Mouse (Mus musculus): Measurements from ENCODE around the gene Gm5965. TPM values are rescaled to one million over a fixed set of nuclear protein-coding genes. Genes with fewer than 3 reads are reported as not detected.

Gm5965 gene
- polyA plus RNA-seq, 1 experiment from 2014 or later, result not detected

DNA sequence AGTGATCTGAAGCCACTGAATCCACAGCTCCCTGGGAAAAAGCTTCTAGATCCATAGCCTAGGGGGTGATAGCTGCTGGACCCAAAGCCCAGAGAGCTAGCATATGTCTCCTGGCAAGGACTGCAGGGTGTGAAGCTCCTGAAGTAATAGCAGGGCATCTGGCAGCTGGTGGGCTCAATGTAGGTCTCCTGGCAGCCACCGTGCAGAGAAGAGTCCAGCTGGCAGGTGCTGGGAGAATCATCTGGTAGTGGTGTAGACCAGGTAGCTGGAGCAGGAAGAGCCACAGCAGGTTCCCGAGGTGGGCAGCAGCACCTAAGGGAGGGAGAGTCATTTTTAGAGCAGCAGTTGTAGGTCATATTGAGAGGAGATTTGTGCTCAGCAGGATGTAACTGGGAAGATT lies 34.1 kb downstream of the Gm5965 start, which contains the start of gene Gm20741:
Gene Gm20741 (minus strand): TSS at position 394 of the 400 bp plus-strand sequence.
- Histone ChIP-seq H3K27me3 (ENCODE audit: control insufficient read depth, insufficient read depth, low read depth, low read length) (no peaks in the 10 kb centered on the region), H3K4me2 (ENCODE audit: low read depth, low read length) (no peak within 1 kb of the TSS), H3K27ac (ENCODE audit: low read length) (no peak within 1 kb of the TSS), H3K36me3 (ENCODE audit: control insufficient read depth, insufficient read depth, low read length) (no peaks in the 10 kb centered on the region), H3K9ac (ENCODE audit: low read length) (no peak within 1 kb of the TSS), H3K4me1 (replicated peaks; ENCODE audit: control insufficient read depth, insufficient read depth, low read length) (no peaks in the 10 kb centered on the region), H3K9me3 (ENCODE audit: control insufficient read depth, low read length) (no peaks in the 10 kb centered on the region), H3K4me3 (ENCODE audit: low read length) (no peak within 1 kb of the TSS)
- ATAC-seq (ENCODE audit: low read depth), result no peak
- 72% methylated on average over 2 of the region's 2 CpGs for WGBS

DNA sequence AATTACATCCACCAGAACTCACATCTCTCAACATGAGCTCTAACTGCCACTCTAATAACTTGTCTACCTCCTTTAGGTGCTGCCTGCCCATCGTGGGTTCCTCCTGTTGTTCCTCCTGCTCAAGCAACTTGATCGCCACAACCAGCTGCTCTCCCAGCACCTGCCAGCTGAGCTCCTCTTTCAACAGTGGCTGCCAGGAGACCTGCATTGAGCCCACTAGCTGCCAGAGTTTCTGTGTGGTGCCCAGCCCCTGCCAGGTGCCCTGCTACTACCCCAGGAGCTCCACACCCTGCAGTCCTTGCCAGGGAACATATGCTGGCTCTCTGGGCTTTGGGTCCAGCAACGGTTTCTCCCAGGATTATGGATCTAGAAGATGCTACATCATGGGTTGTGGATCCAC lies 42.4 kb downstream of the Gm5965 start, which contains the start of gene Krtap15:
Gene Krtap15 (plus strand): TSS at position 150 of the 400 bp plus-strand sequence.
- Histone ChIP-seq H3K27me3 (ENCODE audit: control insufficient read depth, insufficient read depth, low read depth, low read length) (no peaks in the 10 kb centered on the region), H3K36me3 (ENCODE audit: control insufficient read depth, insufficient read depth, low read length) (no peaks in the 10 kb centered on the region), H3K9me3 (ENCODE audit: control insufficient read depth, low read length) (no peaks in the 10 kb centered on the region), H3K4me2 (ENCODE audit: low read depth, low read length) (no peak within 1 kb of the TSS), H3K4me3 (ENCODE audit: low read length) (no peak within 1 kb of the TSS), H3K27ac (ENCODE audit: low read length) (no peak within 1 kb of the TSS), H3K4me1 (replicated peaks; ENCODE audit: control insufficient read depth, insufficient read depth, low read length) (no peaks in the 10 kb centered on the region), H3K9ac (ENCODE audit: low read length) (no peak within 1 kb of the TSS)
- 65% methylated on average over 3 of the region's 3 CpGs for WGBS
- ATAC-seq (ENCODE audit: low read depth), result no peak

DNA sequence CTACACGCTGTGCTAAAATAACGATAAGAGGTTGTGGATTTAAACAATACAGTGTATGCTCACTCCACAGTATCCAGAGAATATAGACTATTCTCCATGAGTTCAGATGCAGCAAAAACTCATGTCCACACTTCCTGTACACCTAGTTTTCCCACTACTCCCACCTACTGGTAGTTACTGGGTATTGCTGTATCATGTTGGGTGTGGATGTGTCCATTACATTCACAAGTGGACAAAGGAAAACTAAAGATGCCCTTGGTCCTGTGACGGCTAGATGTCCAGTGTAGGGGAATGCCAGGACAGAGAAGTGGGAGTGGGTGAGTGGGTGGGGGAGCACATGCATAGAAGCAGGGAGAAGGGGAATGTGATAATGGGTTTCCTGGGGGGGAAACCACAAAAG lies 46.0 kb downstream of the Gm5965 start:
- WGBS, result 81% methylated on average over 3 of the region's 3 CpGs

GRCm38 (mm10) chr16:88826095-88826652 lies 48.5 kb downstream of the Gm5965 start, which contains the start of gene Krtap14:
Krtap14 (minus strand) TSS chr16:88826145.
- H3K9ac ChIP-seq (ENCODE audit: low read length), result no peak within 1 kb of the TSS
- WGBS, result 86% methylated on average over 9 of the region's 9 CpGs
- no peaks in the 10 kb centered on the region for H3K9me3 ChIP-seq (ENCODE audit: control insufficient read depth, low read length)
- H3K4me3 ChIP-seq (ENCODE audit: low read length), result no peak within 1 kb of the TSS
- no peak for ATAC-seq (ENCODE audit: low read depth)
- no peaks in the 10 kb centered on the region for H3K4me1 ChIP-seq (replicated peaks; ENCODE audit: control insufficient read depth, insufficient read depth, low read length)
- no peak within 1 kb of the TSS for H3K4me2 ChIP-seq (ENCODE audit: low read depth, low read length)
- H3K27ac ChIP-seq (ENCODE audit: low read length), result no peak within 1 kb of the TSS
- H3K36me3 ChIP-seq (ENCODE audit: control insufficient read depth, insufficient read depth, low read length), result no peaks in the 10 kb centered on the region
- H3K27me3 ChIP-seq (ENCODE audit: control insufficient read depth, insufficient read depth, low read depth, low read length), result no peaks in the 10 kb centered on the region

More for the DNA sequence above, 46.0 kb downstream of the Gm5965 start:
- no peaks in the 10 kb centered on the region for H3K9me3 ChIP-seq (ENCODE audit: control insufficient read depth, low read length)
- ATAC-seq (ENCODE audit: low read depth), result no peak
- H3K36me3 ChIP-seq (ENCODE audit: control insufficient read depth, insufficient read depth, low read length), result no peaks in the 10 kb centered on the region
- no peaks in the 10 kb centered on the region for H3K27me3 ChIP-seq (ENCODE audit: control insufficient read depth, insufficient read depth, low read depth, low read length)
- no peak overlapping the region for H3K27ac ChIP-seq (ENCODE audit: low read length)
- H3K4me2 ChIP-seq (ENCODE audit: low read depth, low read length), result no peak overlapping the region
- no peak overlapping the region for H3K4me3 ChIP-seq (ENCODE audit: low read length)
- H3K9ac ChIP-seq (ENCODE audit: low read length), result no peak overlapping the region
- no peaks in the 10 kb centered on the region for H3K4me1 ChIP-seq (replicated peaks; ENCODE audit: control insufficient read depth, insufficient read depth, low read length)

DNA sequence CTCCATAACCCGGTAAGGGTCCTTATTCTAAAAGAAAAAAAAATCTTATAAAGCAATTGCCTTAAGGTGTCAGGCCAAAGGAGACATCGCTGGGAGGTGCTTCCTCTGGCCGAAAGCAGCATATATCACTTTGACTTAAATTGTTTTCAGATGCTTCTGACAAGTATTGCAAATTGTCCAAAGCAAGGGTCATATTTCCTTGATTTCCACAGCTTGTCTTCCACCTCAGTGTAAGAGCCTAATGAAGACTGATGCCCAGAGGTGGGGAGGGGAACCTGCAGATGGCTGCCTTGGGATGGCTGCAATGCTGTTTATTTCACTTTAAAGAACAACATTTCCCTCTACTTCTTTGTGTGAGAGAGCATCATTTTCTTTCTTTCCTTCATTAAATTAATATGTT lies 49.3 kb downstream of the Gm5965 start:
- no peaks in the 10 kb centered on the region for H3K4me1 ChIP-seq (replicated peaks; ENCODE audit: control insufficient read depth, insufficient read depth, low read length)
- no peak overlapping the region for H3K4me3 ChIP-seq (ENCODE audit: low read length)
- no peak overlapping the region for H3K9ac ChIP-seq (ENCODE audit: low read length)
- no peaks in the 10 kb centered on the region for H3K27me3 ChIP-seq (ENCODE audit: control insufficient read depth, insufficient read depth, low read depth, low read length)
- no peak overlapping the region for H3K27ac ChIP-seq (ENCODE audit: low read length)
- H3K9me3 ChIP-seq (ENCODE audit: control insufficient read depth, low read length), result no peaks in the 10 kb centered on the region
- H3K4me2 ChIP-seq (ENCODE audit: low read depth, low read length), result no peak overlapping the region
- H3K36me3 ChIP-seq (ENCODE audit: control insufficient read depth, insufficient read depth, low read length), result no peaks in the 10 kb centered on the region
- 68% methylated on average over 3 of the region's 3 CpGs for WGBS
- ATAC-seq (ENCODE audit: low read depth), result no peak

Other genes starting within 250 kb of the Gm5965 start
- gene Cldn8, start 214.7 kb upstream of the Gm5965 start, polyA plus RNA-seq (2015; fragmentation: Nextera tagmentation; extraction: Ambion mirVana), result 3.3 and 4.0 TPM in 2 replicates
- not detected in 2 replicates for gene Krtap24-1, start 165.6 kb upstream of the Gm5965 start, polyA plus RNA-seq (2015; fragmentation: Nextera tagmentation; extraction: Ambion mirVana)
- not detected in 2 replicates for gene 2310079G19Rik, start 150.2 kb upstream of the Gm5965 start, polyA plus RNA-seq (2015; fragmentation: Nextera tagmentation; extraction: Ambion mirVana)
- not detected in 2 replicates for gene Krtap26-1, start 130.1 kb upstream of the Gm5965 start, polyA plus RNA-seq (2015; fragmentation: Nextera tagmentation; extraction: Ambion mirVana)
- gene Krtap27-1, start 106.2 kb upstream of the Gm5965 start, polyA plus RNA-seq (2015; fragmentation: Nextera tagmentation; extraction: Ambion mirVana), result not detected in 2 replicates
- not detected in 2 replicates for gene 2310061N02Rik, start 69.9 kb upstream of the Gm5965 start, polyA plus RNA-seq (2015; fragmentation: Nextera tagmentation; extraction: Ambion mirVana)
- not detected in 2 replicates for gene Krtap13-1, start 49.0 kb upstream of the Gm5965 start, polyA plus RNA-seq (2015; fragmentation: Nextera tagmentation; extraction: Ambion mirVana)
- gene Krtap13, start 26.3 kb upstream of the Gm5965 start, polyA plus RNA-seq (2015; fragmentation: Nextera tagmentation; extraction: Ambion mirVana), result 1.9 TPM in 1 of 2 replicates, not detected in the other
- 1.7 TPM in 1 of 2 replicates, not detected in the other for gene 2310034C09Rik, start 19.0 kb upstream of the Gm5965 start, polyA plus RNA-seq (2015; fragmentation: Nextera tagmentation; extraction: Ambion mirVana)
- gene 2310057N15Rik, start 3.7 kb upstream of the Gm5965 start, polyA plus RNA-seq (2015; fragmentation: Nextera tagmentation; extraction: Ambion mirVana), result not detected in 2 replicates
- 0.94 TPM in 1 of 2 replicates, not detected in the other for gene Gm20741, start 34.3 kb downstream of the Gm5965 start, polyA plus RNA-seq (2015; fragmentation: Nextera tagmentation; extraction: Ambion mirVana)
- not detected in 2 replicates for gene Krtap15, start 42.3 kb downstream of the Gm5965 start, polyA plus RNA-seq (2015; fragmentation: Nextera tagmentation; extraction: Ambion mirVana)
- gene Krtap14, start 48.2 kb downstream of the Gm5965 start, polyA plus RNA-seq (2015; fragmentation: Nextera tagmentation; extraction: Ambion mirVana), result not detected in 2 replicates
- not detected in 2 replicates for gene Krtap19-1, start 91.5 kb downstream of the Gm5965 start, polyA plus RNA-seq (2015; fragmentation: Nextera tagmentation; extraction: Ambion mirVana)
- not detected in 2 replicates for gene Krtap19-2, start 96.4 kb downstream of the Gm5965 start, polyA plus RNA-seq (2015; fragmentation: Nextera tagmentation; extraction: Ambion mirVana)
- gene Krtap19-3, start 100.1 kb downstream of the Gm5965 start, polyA plus RNA-seq (2015; fragmentation: Nextera tagmentation; extraction: Ambion mirVana), result not detected in 2 replicates
- gene Krtap19-4, start 107.2 kb downstream of the Gm5965 start, polyA plus RNA-seq (2015; fragmentation: Nextera tagmentation; extraction: Ambion mirVana), result not detected in 2 replicates
- not detected in 2 replicates for gene Krtap19-5, start 118.6 kb downstream of the Gm5965 start, polyA plus RNA-seq (2015; fragmentation: Nextera tagmentation; extraction: Ambion mirVana)
- gene Krtap19-9b, start 154.4 kb downstream of the Gm5965 start, polyA plus RNA-seq (2015; fragmentation: Nextera tagmentation; extraction: Ambion mirVana), result not detected in 2 replicates
- not detected in 2 replicates for gene Krtap16-3, start 185.0 kb downstream of the Gm5965 start, polyA plus RNA-seq (2015; fragmentation: Nextera tagmentation; extraction: Ambion mirVana)
- gene Krtap22-2, start 232.9 kb downstream of the Gm5965 start, polyA plus RNA-seq (2015; fragmentation: Nextera tagmentation; extraction: Ambion mirVana), result not detected in 2 replicates
- not detected in 2 replicates for gene Gm10229, start 237.4 kb downstream of the Gm5965 start, polyA plus RNA-seq (2015; fragmentation: Nextera tagmentation; extraction: Ambion mirVana)